ENCODE assay signal across 9 mouse cellular contexts in the genomic region with DNA sequence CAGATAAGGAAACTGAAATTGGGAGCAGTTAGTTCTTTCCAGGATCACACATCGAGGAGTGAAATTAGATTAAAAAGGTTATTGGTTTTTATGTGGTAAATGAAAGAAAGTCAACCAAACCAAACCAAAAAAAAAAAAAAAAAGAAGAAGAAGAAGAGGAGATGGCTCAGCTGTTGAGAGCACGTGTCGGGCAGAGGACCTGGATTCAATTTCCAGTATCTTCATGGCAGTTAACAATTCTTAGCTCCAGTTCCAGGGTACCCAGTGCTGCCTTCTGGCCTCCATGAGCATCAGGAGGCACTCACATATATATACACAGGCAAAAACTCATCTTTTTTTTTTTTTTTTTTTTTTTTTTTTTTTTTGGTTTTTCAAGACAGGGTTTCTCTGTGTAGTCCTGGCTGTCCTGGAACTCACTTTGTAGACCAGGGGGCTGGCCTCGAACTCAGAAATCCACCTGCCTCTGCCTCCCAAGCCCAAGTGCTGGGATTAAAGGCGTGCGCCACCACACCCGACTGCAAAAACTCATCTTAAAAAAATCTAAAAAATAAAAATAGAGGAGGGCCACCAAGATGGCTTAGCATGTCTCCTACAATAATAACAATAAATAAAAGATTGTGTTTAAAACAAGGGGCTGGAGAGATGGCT. TPM values are rescaled to one million over a fixed set of nuclear protein-coding genes. Genes with fewer than 3 reads are reported as not detected.
A peak's percentile ranks its signal among the peaks of the same experiment; 100 is the strongest.
DNase-seq lines count a peak whose midpoint lies in the region; ATAC-seq and TF ChIP-seq lines count a peak whose summit lies in the region.
"Had no signal": no experiment of that assay in that cellular context is flagged by ENCODE, and none has a peak within 500 bp of the region (broad histone marks: within the 10 kb centered on the region; RNA-seq: fewer than 3 reads in every experiment).

No protein-coding gene starts in this region.

- no peak for TF ChIP-seq CTCF in left cerebral cortex, adult 2 months (IDR thresholded peaks at IDR 0.05)
- TF ChIP-seq CTCF in intestine, postnatal 0 days (IDR thresholded peaks at IDR 0.05; ENCODE audit: low read depth) = no peak

- peaks cover 42% of the 10 kb centered on the region for H3K4me1 ChIP-seq in forebrain, embryonic 10.5 days
- H3K4me1 ChIP-seq in intestine, postnatal 0 days (replicated peaks; ENCODE audit: control insufficient read depth, insufficient read depth, low read length) = peaks cover 20% of the 10 kb centered on the region
- H3K4me1 ChIP-seq in neural tube, embryonic 13.5 days (replicated peaks) = peaks cover 33% of the 10 kb centered on the region

- H3K27ac ChIP-seq in left cerebral cortex, adult 2 months = peak overlapping the region; percentile 51
- no peak overlapping the region; the same call in 1 of the 2 replicates for H3K27ac ChIP-seq in forebrain, embryonic 10.5 days
- H3K27ac ChIP-seq in intestine, postnatal 0 days (ENCODE audit: low read depth, low read length) = no peak overlapping the region
- H3K27ac ChIP-seq in neural tube, embryonic 13.5 days (replicated peaks) = 0 out of 2 replicates have a peak overlapping the region, but pooled peaks have one; percentile 33

- H3K36me3 ChIP-seq in forebrain, embryonic 10.5 days (replicated peaks) = 0 out of 2 replicates have a peak, but pooled peaks cover under 1% of the 10 kb centered on the region
- H3K36me3 ChIP-seq in intestine, postnatal 0 days (ENCODE audit: control insufficient read depth, insufficient read depth) = no peaks in the 10 kb centered on the region
- no peaks in the 10 kb centered on the region for H3K36me3 ChIP-seq in neural tube, embryonic 13.5 days

- 77% methylated on average over 7 of the region's 7 CpGs for WGBS in forebrain, embryonic 10.5 days
- 75% methylated on average over 7 of the region's 7 CpGs for WGBS in intestine, postnatal 0 days
- WGBS in neural tube, embryonic 13.5 days = 75% methylated on average over 7 of the region's 7 CpGs

- H3K4me2 ChIP-seq in intestine, postnatal 0 days (replicated peaks; ENCODE audit: low read depth) = peak overlapping the region; percentile 61
- H3K4me2 ChIP-seq in neural tube, embryonic 13.5 days = peak overlapping the region; percentile 54

- intact Hi-C loops in left cerebral cortex, adult 2 months (cut with DNase I) = loop anchor here (2.0 kb wide), 1 partner anchor 26 kb away; the partner anchor contains the start of gene Gm20431
- intact Hi-C loops in left cerebral cortex, postnatal 25 days (cut with DNase I) = no loop called here

- no peak for ATAC-seq in intestine, postnatal 0 days
- ATAC-seq in neural tube, embryonic 13.5 days (ENCODE audit: low read depth) = no peak

- H3K27me3 ChIP-seq in forebrain, embryonic 10.5 days (ENCODE audit: poor library complexity, severe bottlenecking) = no peaks in the 10 kb centered on the region
- H3K27me3 ChIP-seq in intestine, postnatal 0 days (replicated peaks; ENCODE audit: control insufficient read depth, insufficient read depth, low read length) = no peaks in the 10 kb centered on the region
- H3K27me3 ChIP-seq in neural tube, embryonic 13.5 days = no peaks in the 10 kb centered on the region

- H3K4me3 ChIP-seq in left cerebral cortex, adult 2 months = peak overlapping the region; percentile 38
- peak overlapping the region; percentile 44 for H3K4me3 ChIP-seq in forebrain, embryonic 10.5 days
- H3K4me3 ChIP-seq in intestine, postnatal 0 days (ENCODE audit: low read depth, low read length) = 0 out of 2 replicates have a peak overlapping the region, but pooled peaks have one; percentile 11
- peak overlapping the region; percentile 28 for H3K4me3 ChIP-seq in neural tube, embryonic 13.5 days

- no peaks in the 10 kb centered on the region for H3K9me3 ChIP-seq in forebrain, embryonic 10.5 days
- no peaks in the 10 kb centered on the region for H3K9me3 ChIP-seq in intestine, postnatal 0 days (ENCODE audit: control insufficient read depth)
- no peaks in the 10 kb centered on the region for H3K9me3 ChIP-seq in neural tube, embryonic 13.5 days

- DNase-seq in left cerebral cortex, adult 2 months (ENCODE audit: extremely low spot score in 1 of 2, low spot score in 2 of 2) = no peak
- DNase-seq in left cerebral cortex, postnatal 25 days (ENCODE audit: low spot score in 2 of 2) = no peak
- DNase-seq in forebrain, embryonic 10.5 days (ENCODE audit: extremely low spot score, low spot score) = no peak
- DNase-seq in spleen, postnatal 10 days (ENCODE audit: low spot score in 2 of 2) = no peak
- no peak for DNase-seq in spleen, adult 12 weeks (ENCODE audit: low spot score)

- no peak overlapping the region for H3K9ac ChIP-seq in intestine, postnatal 0 days (ENCODE audit: low read depth, low read length)
- 0 out of 2 replicates have a peak overlapping the region, but pooled peaks have one; percentile 38 for H3K9ac ChIP-seq in neural tube, embryonic 13.5 days

RNA-seq across cellular contexts. Expression of gene Ube2v1, which starts 3.1 kb away (rescaled TPM):
- total RNA-seq in left cerebral cortex, adult 2 months (2021) = 100 to 1,000 TPM; 244 to 274 TPM
- 100 to 1,000 TPM; 254 to 264 TPM for total RNA-seq in left cerebral cortex, postnatal 25 days (2021)
- 414 and 416 TPM in 2 replicates for polyA plus RNA-seq in forebrain, embryonic 10.5 days (2016; fragmentation: Nextera tagmentation; extraction: Ambion mirVana)
- 173 and 174 TPM in 2 replicates for polyA plus RNA-seq in intestine, postnatal 0 days (2015; fragmentation: Nextera tagmentation; extraction: Ambion mirVana)
- 326 and 340 TPM in 2 replicates for polyA plus RNA-seq in neural tube, embryonic 13.5 days (2015; fragmentation: Nextera tagmentation; extraction: Ambion mirVana)

RNA-seq across cellular contexts. Expression of gene Gm20431, which starts 26.3 kb away (rescaled TPM):
- 10 to 100 TPM; 29.1 to 38.0 TPM for total RNA-seq in left cerebral cortex, adult 2 months (2021)
- 10 to 100 TPM; 43.9 to 47.8 TPM for total RNA-seq in left cerebral cortex, postnatal 25 days (2021)
- 2.7 and 4.9 TPM in 2 replicates for polyA plus RNA-seq in forebrain, embryonic 10.5 days (2016; fragmentation: Nextera tagmentation; extraction: Ambion mirVana)
- polyA plus RNA-seq in intestine, postnatal 0 days (2015; fragmentation: Nextera tagmentation; extraction: Ambion mirVana) = 8.8 and 10.0 TPM in 2 replicates
- polyA plus RNA-seq in neural tube, embryonic 13.5 days (2015; fragmentation: Nextera tagmentation; extraction: Ambion mirVana) = 9.1 and 9.3 TPM in 2 replicates
- total RNA-seq: neutrophil, adult 5-6 weeks had no signal
- polyA plus RNA-seq: activated CD4-positive, CD25-positive, alpha-beta regulatory T cell, adult 4 months had no signal

RNA-seq across cellular contexts. Expression of gene Cebpb, which starts 53.7 kb away (rescaled TPM):
- 10 to 100 TPM; 15.1 to 19.2 TPM for total RNA-seq in left cerebral cortex, adult 2 months (2021)
- total RNA-seq in left cerebral cortex, postnatal 25 days (2021) = 10 to 100 TPM; 12.1 to 12.7 TPM
- polyA plus RNA-seq in forebrain, embryonic 10.5 days (2016; fragmentation: Nextera tagmentation; extraction: Ambion mirVana) = 0.33 and 0.44 TPM in 2 replicates
- polyA plus RNA-seq in intestine, postnatal 0 days (2015; fragmentation: Nextera tagmentation; extraction: Ambion mirVana) = 49.8 and 52.6 TPM in 2 replicates
- 2.2 and 2.3 TPM in 2 replicates for polyA plus RNA-seq in neural tube, embryonic 13.5 days (2015; fragmentation: Nextera tagmentation; extraction: Ambion mirVana)

RNA-seq across cellular contexts. Expression of gene Tmem189, which starts 54.6 kb away (rescaled TPM):
- 10 to 100 TPM; 42.3 to 43.0 TPM for total RNA-seq in left cerebral cortex, adult 2 months (2021)
- total RNA-seq in left cerebral cortex, postnatal 25 days (2021) = 10 to 100 TPM; 49.7 to 54.0 TPM
- 31.5 and 34.2 TPM in 2 replicates for polyA plus RNA-seq in forebrain, embryonic 10.5 days (2016; fragmentation: Nextera tagmentation; extraction: Ambion mirVana)
- 25.0 and 26.8 TPM in 2 replicates for polyA plus RNA-seq in intestine, postnatal 0 days (2015; fragmentation: Nextera tagmentation; extraction: Ambion mirVana)
- polyA plus RNA-seq in neural tube, embryonic 13.5 days (2015; fragmentation: Nextera tagmentation; extraction: Ambion mirVana) = 40.1 and 41.9 TPM in 2 replicates

Comparison
In these comparisons a context has a peak if more than half of its experiments do, and no peak if none do; other contexts are left out.
1. H3K27ac ChIP-seq: peak in left cerebral cortex, adult 2 months (single experiment) and neural tube, embryonic 13.5 days (single experiment); none in forebrain, embryonic 10.5 days (single experiment) and intestine, postnatal 0 days (single experiment).
2. RNA of gene Cebpb, which starts 53.7 kb away (polyA plus RNA-seq): 49.8 to 52.6 TPM in intestine, postnatal 0 days; 2.2 to 2.3 TPM in neural tube, embryonic 13.5 days and 0.33 to 0.44 TPM in forebrain, embryonic 10.5 days; every median in the first group is over 10 times any median in the second.
3. Peak in every context shown above with its lines, with median percentiles within 50 percentile points of each other: H3K4me3 ChIP-seq.